Comparison of ENCODE assay signal across 8 mouse cellular contexts in genomic region chr2:156476111-156476747, GRCm38 (mm10). TPM values are rescaled to one million over a fixed set of nuclear protein-coding genes. Genes with fewer than 3 reads are reported as not detected.
DNase-seq lines count a peak whose midpoint lies in the region; ATAC-seq lines count a peak whose summit lies in the region.

No protein-coding gene starts in this region.

- H3K4me3 ChIP-seq in heart, embryonic 15.5 days = peak overlapping the region; percentile 64
- peak overlapping the region; percentile 66 for H3K4me3 ChIP-seq in forebrain, embryonic 16.5 days (replicated peaks; ENCODE audit: low read length)
- peak overlapping the region; percentile 7; the same call in 1 of the 2 replicates for H3K4me3 ChIP-seq in macrophage (ENCODE audit: inconsistent target)

- H3K9ac ChIP-seq in heart, embryonic 15.5 days = peak overlapping the region; percentile 75
- peak overlapping the region; percentile 84 for H3K9ac ChIP-seq in forebrain, embryonic 16.5 days (replicated peaks; ENCODE audit: low read depth, low read length)

- peak overlapping the region; percentile 89 for H3K4me2 ChIP-seq in heart, embryonic 15.5 days
- H3K4me2 ChIP-seq in forebrain, embryonic 16.5 days (ENCODE audit: low read length) = peak overlapping the region; percentile 65

- H3K79me2 ChIP-seq in macrophage (ENCODE audit: inconsistent target) = peaks cover 44% of the 10 kb centered on the region; the same call in 1 of the 2 replicates

- peak overlapping the region; percentile 83 for H3K27ac ChIP-seq in heart, embryonic 15.5 days
- peak overlapping the region; percentile 48 for H3K27ac ChIP-seq in forebrain, embryonic 16.5 days (ENCODE audit: low read length)
- no peak overlapping the region for H3K27ac ChIP-seq in macrophage

- H3K4me1 ChIP-seq in heart, embryonic 15.5 days (replicated peaks) = peaks cover 40% of the 10 kb centered on the region
- H3K4me1 ChIP-seq in forebrain, embryonic 16.5 days (replicated peaks; ENCODE audit: control insufficient read depth, insufficient read depth, low read length) = peaks cover 28% of the 10 kb centered on the region

- no peak for DNase-seq in heart, postnatal 4 days
- DNase-seq in MN1 (ENCODE audit: low spot score) = peak; percentile 40
- DNase-seq in urinary bladder, adult 2 months (ENCODE audit: low spot score) = no peak
- DNase-seq in right cerebral cortex, postnatal 4 days = no peak
- no peak for DNase-seq in gastrocnemius, postnatal 36 days

- intact Hi-C loops in gastrocnemius, postnatal 36 days (cut with DNase I) = no loop called here

- no peak for ATAC-seq in heart, embryonic 15.5 days (replicated peaks; ENCODE audit: insufficient number of reproducible peaks, insufficient read depth, low FRiP score, low read depth)
- ATAC-seq in forebrain, embryonic 16.5 days = no peak

- no peaks in the 10 kb centered on the region for H3K9me3 ChIP-seq in heart, embryonic 15.5 days (replicated peaks)
- no peaks in the 10 kb centered on the region for H3K9me3 ChIP-seq in forebrain, embryonic 16.5 days (ENCODE audit: control insufficient read depth, low read length)

- H3K36me3 ChIP-seq in heart, embryonic 15.5 days = no peaks in the 10 kb centered on the region
- no peaks in the 10 kb centered on the region for H3K36me3 ChIP-seq in forebrain, embryonic 16.5 days (ENCODE audit: control insufficient read depth, insufficient read depth)
- no peaks in the 10 kb centered on the region for H3K36me3 ChIP-seq in macrophage (ENCODE audit: inconsistent target)

- peaks cover 6% of the 10 kb centered on the region; the same call in 1 of the 2 replicates for H3K27me3 ChIP-seq in heart, embryonic 15.5 days
- no peaks in the 10 kb centered on the region for H3K27me3 ChIP-seq in forebrain, embryonic 16.5 days (replicated peaks; ENCODE audit: control insufficient read depth, insufficient read depth, low read length)

- 30% methylated on average over 8 of the region's 8 CpGs for whole genome bisulfite sequencing in heart, embryonic 15.5 days
- 21% methylated on average over 8 of the region's 8 CpGs for WGBS in forebrain, embryonic 16.5 days
- 44% methylated on average over 8 of the region's 8 CpGs for WGBS in macrophage (ENCODE audit: missing documents)

RNA-seq across cellular contexts. Expression of gene Epb41l1, which starts 55.5 kb away (rescaled TPM):
- polyA plus RNA-seq in heart, embryonic 15.5 days (2015; fragmentation: Nextera tagmentation; extraction: Ambion mirVana) = 1.00 and 1.5 TPM in 2 replicates
- total RNA-seq in heart, postnatal 4 days (2021) = 10 to 100 TPM; 20.5 TPM
- polyA plus RNA-seq in forebrain, embryonic 16.5 days (2015; fragmentation: Nextera tagmentation; extraction: Ambion mirVana) = 10.7 and 15.5 TPM in 2 replicates
- 100 to 1,000 TPM in 20 of 26 experiments, 10 to 100 TPM in 6; 35.4 to 394 (median 241) TPM for total RNA-seq in macrophage (2018; cell fraction: chromatin; rRNA removed)
- total RNA-seq in macrophage (2018; cell fraction: cytosol; rRNA removed) = 10 to 100 TPM; 41.8 to 99.8 (median 72.1) TPM
- 100 to 1,000 TPM in 14 of 26 experiments, 10 to 100 TPM in 12; 37.0 to 189 (median 102) TPM for total RNA-seq in macrophage (2018; cell fraction: nucleus; rRNA removed)
- polyA plus RNA-seq in macrophage (2018) = 52.1 to 100 TPM (median 53.9 TPM) in 3 replicates
- polyA plus RNA-seq in urinary bladder, adult 2 months (2012; rRNA removed) = 36.9 and 46.7 TPM in 2 replicates
- 1 to 10 TPM; 4.3 to 4.9 TPM for total RNA-seq in gastrocnemius, postnatal 36 days (2021)

Comparison
In these comparisons a context has a peak if more than half of its experiments do, and no peak if none do; other contexts are left out.
1. H3K4me3 ChIP-seq: peak in every context shown above with its lines; median percentile 66 in forebrain, embryonic 16.5 days; 64 in heart, embryonic 15.5 days; 7 in macrophage.